ENCODE assay signal across 32 mouse cellular contexts in the genomic region with DNA sequence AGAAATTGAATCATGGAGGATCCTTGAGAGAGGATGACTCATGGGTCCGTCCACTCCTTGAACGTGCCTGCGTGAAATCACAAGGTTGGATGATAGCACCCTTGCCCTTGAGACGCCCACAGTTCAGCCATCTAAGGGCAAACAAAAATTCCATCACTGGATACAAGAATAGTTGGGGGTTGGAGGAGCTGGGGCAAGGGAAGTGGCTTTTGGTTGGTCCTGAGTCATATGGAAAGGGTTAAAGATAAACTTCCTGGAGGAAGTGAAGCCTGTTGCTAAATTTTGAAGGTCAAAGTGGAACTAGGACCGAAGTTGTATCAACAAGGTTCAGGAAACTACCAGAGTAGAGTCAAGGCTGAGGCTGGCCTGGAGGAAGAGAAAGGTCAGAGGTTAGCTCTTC.
DNase-seq lines count a peak whose midpoint lies in the region; ATAC-seq and TF ChIP-seq lines count a peak whose summit lies in the region.
"Had no signal": no experiment of that assay in that cellular context is flagged by ENCODE, and none has a peak within 500 bp of the region (broad histone marks: within the 10 kb centered on the region; RNA-seq: fewer than 3 reads in every experiment).

No protein-coding gene starts in this region.

- H3K9me3 ChIP-seq in forebrain, embryonic 11.5 days (ENCODE audit: control insufficient read depth, low read length): no peaks in the 10 kb centered on the region
- H3K9me3 ChIP-seq in forebrain, embryonic 14.5 days (replicated peaks; ENCODE audit: control insufficient read depth, low read length): no peaks in the 10 kb centered on the region
- no peaks in the 10 kb centered on the region for H3K9me3 ChIP-seq in liver, postnatal 0 days (ENCODE audit: low read length)
- no peaks in the 10 kb centered on the region for H3K9me3 ChIP-seq in liver, embryonic 12.5 days (replicated peaks)
- no peaks in the 10 kb centered on the region for H3K9me3 ChIP-seq in CH12.LX (replicated peaks; ENCODE audit: low read length)
- H3K9me3 ChIP-seq: forebrain, embryonic 12.5 days; G1E; hindbrain, embryonic 15.5 days; liver, embryonic 15.5 days; midbrain, embryonic 12.5 days; neural tube, embryonic 13.5 days had no signal

- TF ChIP-seq RAD21 in CH12.LX (IDR thresholded peaks at IDR 0.05; ENCODE audit: low read depth, low read length): no peak

- no peak for ATAC-seq in forebrain, embryonic 11.5 days (replicated peaks; ENCODE audit: low FRiP score)
- no peak for ATAC-seq in forebrain, embryonic 14.5 days
- peak; percentile 48; the same call in 1 of the 2 replicates for ATAC-seq in liver, postnatal 0 days
- ATAC-seq in liver, embryonic 12.5 days: no peak
- ATAC-seq in granulocyte monocyte progenitor cell, adult 5-6 weeks (replicated peaks; ENCODE audit: poor library complexity, severe bottlenecking): peak; percentile 56
- ATAC-seq: inflammation-experienced regulatory T-cells, adult 6 months had no signal

- no peak overlapping the region for H3K4me2 ChIP-seq in forebrain, embryonic 11.5 days (ENCODE audit: low read depth, low read length, severe bottlenecking)
- H3K4me2 ChIP-seq in forebrain, embryonic 14.5 days (ENCODE audit: low read length): no peak overlapping the region
- no peak overlapping the region for H3K4me2 ChIP-seq in liver, postnatal 0 days (ENCODE audit: low read depth, low read length)
- H3K4me2 ChIP-seq in liver, embryonic 12.5 days: no peak overlapping the region
- no peak overlapping the region for H3K4me2 ChIP-seq in CH12.LX (ENCODE audit: insufficient read depth, low read depth, poor library complexity, severe bottlenecking)
- H3K4me2 ChIP-seq: forebrain, embryonic 12.5 days; hindbrain, embryonic 15.5 days; kidney, embryonic 15.5 days; liver, embryonic 15.5 days; midbrain, embryonic 12.5 days; neural tube, embryonic 13.5 days had no signal

- no peak for TF ChIP-seq POLR2A in CH12.LX (IDR thresholded peaks at IDR 0.05; ENCODE audit: low read depth, low read length)

- peak; percentile 44 for DNase-seq in forebrain, embryonic 11.5 days (ENCODE audit: low spot score)
- no peak for DNase-seq in forebrain, embryonic 14.5 days (ENCODE audit: low spot score)
- DNase-seq in liver, postnatal 0 days: no peak
- DNase-seq in CH12.LX (ENCODE audit: extremely low read depth): peak; percentile 54
- no peak for DNase-seq in gastrocnemius, adult 18-20 months (ENCODE audit: low spot score)
- no peak for DNase-seq in layer of hippocampus, adult 2 months (ENCODE audit: low spot score in 2 of 2)
- DNase-seq: cerebellum, adult 2 months; cerebellum, postnatal 14 days; gastrocnemius, postnatal 36 days; heart, postnatal 14 days; kidney, adult 11 months; kidney, postnatal 36 days; layer of hippocampus, postnatal 36 days; left cerebral cortex, postnatal 4 days; lung, postnatal 36 days; retina, postnatal 1 day; right cerebral cortex, postnatal 25 days; thymus, postnatal 4 days had no signal

- H3K4me3 ChIP-seq in forebrain, embryonic 11.5 days (ENCODE audit: low read depth, low read length): no peak overlapping the region
- no peak overlapping the region for H3K4me3 ChIP-seq in forebrain, embryonic 14.5 days (ENCODE audit: low read depth, low read length)
- no peak overlapping the region for H3K4me3 ChIP-seq in liver, postnatal 0 days (ENCODE audit: low read depth, low read length)
- no peak overlapping the region for H3K4me3 ChIP-seq in liver, embryonic 12.5 days
- no peak overlapping the region for H3K4me3 ChIP-seq in CH12.LX (replicated peaks in 1 of 3; ENCODE audit: low read depth in 2 of 3, low read length in 2 of 3, poor library complexity in 1 of 3)
- H3K4me3 ChIP-seq in layer of hippocampus, adult 2 months: no peak overlapping the region
- H3K4me3 ChIP-seq: erythroblast, embryonic 14.5 days; forebrain, embryonic 12.5 days; hindbrain, embryonic 10.5 days; hindbrain, embryonic 15.5 days; kidney, embryonic 15.5 days; liver, embryonic 15.5 days; megakaryocyte, embryonic 14.5 days; midbrain, embryonic 12.5 days; myocyte; neural tube, embryonic 13.5 days had no signal

- no peaks in the 10 kb centered on the region for H3K27me3 ChIP-seq in forebrain, embryonic 11.5 days (ENCODE audit: control insufficient read depth, insufficient read depth, low read length)
- H3K27me3 ChIP-seq in forebrain, embryonic 14.5 days (replicated peaks; ENCODE audit: control insufficient read depth, insufficient read depth, low read length): no peaks in the 10 kb centered on the region
- no peaks in the 10 kb centered on the region for H3K27me3 ChIP-seq in liver, postnatal 0 days (ENCODE audit: insufficient read depth, low read length)
- H3K27me3 ChIP-seq in liver, embryonic 12.5 days (replicated peaks): no peaks in the 10 kb centered on the region
- H3K27me3 ChIP-seq in CH12.LX (replicated peaks): no peaks in the 10 kb centered on the region
- H3K27me3 ChIP-seq: forebrain, embryonic 12.5 days; hindbrain, embryonic 15.5 days; kidney, embryonic 15.5 days; liver, embryonic 15.5 days; megakaryocyte, embryonic 14.5 days; midbrain, embryonic 12.5 days; neural tube, embryonic 13.5 days had no signal

- no peaks in the 10 kb centered on the region for H3K4me1 ChIP-seq in forebrain, embryonic 11.5 days (replicated peaks; ENCODE audit: control insufficient read depth, insufficient read depth, low read length)
- no peaks in the 10 kb centered on the region for H3K4me1 ChIP-seq in forebrain, embryonic 14.5 days (ENCODE audit: control insufficient read depth, insufficient read depth, low read length)
- peaks cover 5% of the 10 kb centered on the region for H3K4me1 ChIP-seq in liver, postnatal 0 days (ENCODE audit: insufficient read depth)
- 0 out of 2 replicates have a peak, but pooled peaks cover 9% of the 10 kb centered on the region for H3K4me1 ChIP-seq in liver, embryonic 12.5 days
- peaks cover 37 to 60% of the 10 kb centered on the region in 2 experiments for H3K4me1 ChIP-seq in CH12.LX (ENCODE audit: control insufficient read depth in 1 of 2, insufficient read depth in 2 of 2)
- H3K4me1 ChIP-seq: forebrain, embryonic 12.5 days; hindbrain, embryonic 10.5 days; hindbrain, embryonic 15.5 days; kidney, embryonic 15.5 days; midbrain, embryonic 12.5 days; neural tube, embryonic 13.5 days had no signal

- TF ChIP-seq EP300 in liver, postnatal 0 days (IDR thresholded peaks at IDR 0.05; ENCODE audit: low read depth): no peak
- TF ChIP-seq EP300 in CH12.LX (IDR thresholded peaks at IDR 0.05; ENCODE audit: low read length): peak; percentile 89

- no peaks in the 10 kb centered on the region for H3K79me2 ChIP-seq in CH12.LX (replicated peaks; ENCODE audit: control insufficient read depth, extremely low read depth, insufficient read depth, poor library complexity, severe bottlenecking)

- H3K9ac ChIP-seq in forebrain, embryonic 11.5 days (ENCODE audit: low read length): no peak overlapping the region
- no peak overlapping the region for H3K9ac ChIP-seq in forebrain, embryonic 14.5 days (ENCODE audit: low read length)
- H3K9ac ChIP-seq in liver, postnatal 0 days (replicated peaks): no peak overlapping the region
- H3K9ac ChIP-seq in liver, embryonic 12.5 days: no peak overlapping the region
- no peak overlapping the region for H3K9ac ChIP-seq in CH12.LX (ENCODE audit: insufficient read depth, low read depth)
- H3K9ac ChIP-seq: forebrain, embryonic 12.5 days; hindbrain, embryonic 15.5 days; kidney, embryonic 15.5 days; liver, embryonic 15.5 days; midbrain, embryonic 12.5 days; neural tube, embryonic 13.5 days had no signal

- dilution Hi-C loops in CH12.LX (cut with MboI; ENCODE audit: extremely low pct_ligation_motif_present, extremely low pct_unique_long_range_greater_than_20kb, low sequenced_read_pairs): no loop called here

- 88% methylated on average over 5 of the region's 5 CpGs for WGBS in forebrain, embryonic 11.5 days
- 92% methylated on average over 5 of the region's 5 CpGs for WGBS in forebrain, embryonic 14.5 days
- WGBS in liver, postnatal 0 days (ENCODE audit: insufficient replicate concordance): 57% methylated on average over 5 of the region's 5 CpGs
- 58% methylated on average over 5 of the region's 5 CpGs for WGBS in liver, embryonic 12.5 days (ENCODE audit: insufficient replicate concordance)

- no peak overlapping the region for H3K27ac ChIP-seq in forebrain, embryonic 11.5 days (ENCODE audit: low read depth, low read length)
- H3K27ac ChIP-seq in forebrain, embryonic 14.5 days (ENCODE audit: low read depth, low read length): no peak overlapping the region
- no peak overlapping the region for H3K27ac ChIP-seq in liver, postnatal 0 days (ENCODE audit: low read depth)
- H3K27ac ChIP-seq in liver, embryonic 12.5 days: no peak overlapping the region
- H3K27ac ChIP-seq in CH12.LX (ENCODE audit: insufficient read depth, low read depth): peak overlapping the region; percentile 98
- no peak overlapping the region for H3K27ac ChIP-seq in layer of hippocampus, adult 2 months
- H3K27ac ChIP-seq: forebrain, embryonic 12.5 days; hindbrain, embryonic 10.5 days; hindbrain, embryonic 15.5 days; kidney, embryonic 15.5 days; liver, embryonic 15.5 days; midbrain, embryonic 12.5 days; neural tube, embryonic 13.5 days had no signal

- TF ChIP-seq CTCF in liver, postnatal 0 days (IDR thresholded peaks at IDR 0.05; ENCODE audit: low read depth): no peak
- TF ChIP-seq CTCF in CH12.LX (conservative IDR thresholded peaks at IDR 0.05 in 1 of 2, IDR thresholded peaks at IDR 0.05 in 1 of 2; ENCODE audit: low read depth in 2 of 2, low read length in 2 of 2): no peak
- no peak for TF ChIP-seq CTCF in layer of hippocampus, adult 2 months (conservative IDR thresholded peaks at IDR 0.05)

- no peaks in the 10 kb centered on the region for H3K36me3 ChIP-seq in forebrain, embryonic 11.5 days (ENCODE audit: control insufficient read depth, insufficient read depth, low read length)
- H3K36me3 ChIP-seq in forebrain, embryonic 14.5 days (ENCODE audit: control insufficient read depth, insufficient read depth, low read length): no peaks in the 10 kb centered on the region
- no peaks in the 10 kb centered on the region for H3K36me3 ChIP-seq in liver, postnatal 0 days (replicated peaks; ENCODE audit: insufficient read depth, low read length)
- no peaks in the 10 kb centered on the region for H3K36me3 ChIP-seq in liver, embryonic 12.5 days
- no peaks in the 10 kb centered on the region for H3K36me3 ChIP-seq in CH12.LX (replicated peaks in 1 of 2; ENCODE audit: control insufficient read depth in 1 of 2, insufficient read depth in 1 of 2, low read length in 1 of 2)
- H3K36me3 ChIP-seq: forebrain, embryonic 12.5 days; G1E; hindbrain, embryonic 10.5 days; hindbrain, embryonic 15.5 days; kidney, embryonic 15.5 days; liver, embryonic 15.5 days; midbrain, embryonic 12.5 days; neural tube, embryonic 13.5 days had no signal

- in situ Hi-C loops in CH12.LX (cut with MboI; ENCODE audit: low pct_ligation_motif_present, low pct_unique_long_range_greater_than_20kb, low sequenced_read_pairs): no loop called here

TF ChIP-seq in CH12.LX, 34 proteins besides CTCF, POLR2A, EP300 and RAD21 (continues in another document):
- TF ChIP-seq GABPA (IDR thresholded peaks at IDR 0.05; ENCODE audit: insufficient replicate concordance, low read depth, low read length) (no peak), MXI1 (IDR thresholded peaks at IDR 0.05; ENCODE audit: low read depth, low read length) (peak; percentile 48; the same call in 1 of the 2 replicates), USF2 (conservative IDR thresholded peaks at IDR 0.05; ENCODE audit: low read depth, low read length) (no peak), BHLHE40 (IDR thresholded peaks at IDR 0.05; ENCODE audit: low read depth, low read length) (peak; percentile 82)

Comparison
In these comparisons a context has a peak if more than half of its experiments do, and no peak if none do; other contexts are left out.
1. ATAC-seq: peak in liver, postnatal 0 days (single experiment) and granulocyte monocyte progenitor cell, adult 5-6 weeks (single experiment); none in forebrain, embryonic 11.5 days (single experiment), forebrain, embryonic 14.5 days (single experiment) and liver, embryonic 12.5 days (single experiment).
2. DNase-seq: peak in forebrain, embryonic 11.5 days (single experiment) and CH12.LX (single experiment); none in forebrain, embryonic 14.5 days (single experiment), liver, postnatal 0 days (single experiment), gastrocnemius, adult 18-20 months (single experiment) and layer of hippocampus, adult 2 months (0 of 2).